Mouse (Mus musculus): ENCODE results near the gene Fam69a.
"Not testable (repeated sequence)": the region's sequence is repeated elsewhere in the genome, so short reads cannot be mapped to it uniquely, and the experiment has no call there.

Gene Fam69a

DNA sequence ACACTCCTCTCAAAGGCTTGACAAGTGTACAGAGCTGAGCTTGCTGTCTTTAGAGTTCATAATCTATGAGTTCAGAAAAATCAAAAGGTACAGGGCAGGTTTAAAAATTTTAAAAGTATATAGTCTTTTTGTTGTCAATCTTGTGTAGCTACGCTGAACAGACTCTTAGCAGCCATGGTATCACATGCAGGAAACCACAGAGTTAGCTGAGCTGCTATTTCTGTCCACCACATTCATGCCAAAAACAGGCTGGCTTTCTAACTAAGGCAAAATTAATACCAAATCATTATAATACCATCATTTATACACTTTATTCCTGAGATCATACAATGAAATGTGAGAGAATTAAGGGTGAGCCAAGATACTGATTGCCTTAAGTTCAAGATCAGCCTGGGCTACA lies 40.4 kb downstream of the Fam69a start:
- DNase-seq (ENCODE audit: low spot score): no peak

DNA sequence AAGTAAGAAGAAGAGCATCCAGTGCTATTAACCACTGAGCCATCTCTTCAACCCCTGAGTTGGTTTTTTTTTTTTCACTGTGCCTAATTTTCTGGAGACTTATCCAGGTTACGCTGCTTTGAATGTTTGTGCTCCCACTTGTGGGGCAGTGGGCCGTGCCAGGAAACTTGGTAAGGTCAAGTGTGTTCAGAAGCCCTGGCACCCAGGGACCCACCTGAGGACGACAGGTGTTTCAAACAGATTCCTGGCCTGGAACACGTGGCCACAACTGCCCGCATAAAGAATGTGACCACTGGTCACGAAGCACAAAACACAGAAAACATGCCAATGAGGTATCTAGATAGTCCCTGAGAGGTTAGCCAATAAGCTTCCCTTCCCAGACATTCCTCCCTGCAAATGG lies 43.4 kb downstream of the Fam69a start:
- no peak for DNase-seq (ENCODE audit: low spot score)

DNA sequence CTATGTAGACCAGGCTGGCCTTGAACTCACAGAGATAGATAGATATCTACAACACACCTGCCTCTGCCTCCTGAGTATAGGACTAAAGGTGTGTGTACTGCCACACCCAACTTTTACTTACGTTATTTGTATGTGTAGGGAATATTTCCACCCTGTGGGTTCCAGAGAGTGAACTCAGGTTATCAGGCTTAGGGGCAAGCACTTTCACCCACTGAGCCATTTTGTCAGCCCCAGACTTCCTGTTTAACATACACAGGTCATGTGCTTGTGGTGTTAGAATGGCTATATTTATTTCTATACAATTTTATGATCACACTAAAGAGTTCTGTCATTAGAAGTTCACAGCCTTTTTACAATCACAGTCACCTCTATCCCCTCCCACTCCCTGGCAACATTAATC lies 43.9 kb downstream of the Fam69a start:
- DNase-seq (ENCODE audit: low spot score): no peak

- peak; percentile 20 for DNase-seq (ENCODE audit: low spot score)
Measured at GRCm38 (mm10) chr5:107941222-107941621, 45.7 kb downstream of the Fam69a start.

- no peak for DNase-seq (ENCODE audit: low spot score)
Measured at GRCm38 (mm10) chr5:107939701-107940100, 47.2 kb downstream of the Fam69a start.

DNA sequence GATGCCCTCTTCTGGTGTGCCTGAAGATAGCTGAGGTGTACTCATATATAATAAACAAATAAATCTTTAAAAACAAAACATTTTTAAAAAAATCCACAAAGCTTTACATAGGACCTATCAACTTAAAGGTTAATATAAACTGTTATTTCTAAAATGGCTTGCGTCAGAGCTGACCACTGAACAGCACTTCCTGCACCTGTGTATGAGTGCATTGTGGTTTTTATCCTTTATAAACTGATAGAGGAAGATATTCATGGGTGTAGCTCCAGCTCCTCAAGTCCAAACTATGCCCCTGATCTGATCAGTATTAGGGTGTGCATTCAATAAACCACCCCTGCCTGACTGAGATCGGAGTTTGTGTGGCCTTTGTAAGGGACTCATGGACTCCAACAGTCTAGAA lies 48.0 kb downstream of the Fam69a start:
- no peak for DNase-seq (ENCODE audit: low spot score)

- not testable (repeated sequence) for DNase-seq (ENCODE audit: low spot score)
Measured at GRCm38 (mm10) chr5:107938483-107938882, 48.4 kb downstream of the Fam69a start.

- DNase-seq (ENCODE audit: low spot score): no peak
Measured at GRCm38 (mm10) chr5:107936625-107937389, 50.1 kb downstream of the Fam69a start.

DNA sequence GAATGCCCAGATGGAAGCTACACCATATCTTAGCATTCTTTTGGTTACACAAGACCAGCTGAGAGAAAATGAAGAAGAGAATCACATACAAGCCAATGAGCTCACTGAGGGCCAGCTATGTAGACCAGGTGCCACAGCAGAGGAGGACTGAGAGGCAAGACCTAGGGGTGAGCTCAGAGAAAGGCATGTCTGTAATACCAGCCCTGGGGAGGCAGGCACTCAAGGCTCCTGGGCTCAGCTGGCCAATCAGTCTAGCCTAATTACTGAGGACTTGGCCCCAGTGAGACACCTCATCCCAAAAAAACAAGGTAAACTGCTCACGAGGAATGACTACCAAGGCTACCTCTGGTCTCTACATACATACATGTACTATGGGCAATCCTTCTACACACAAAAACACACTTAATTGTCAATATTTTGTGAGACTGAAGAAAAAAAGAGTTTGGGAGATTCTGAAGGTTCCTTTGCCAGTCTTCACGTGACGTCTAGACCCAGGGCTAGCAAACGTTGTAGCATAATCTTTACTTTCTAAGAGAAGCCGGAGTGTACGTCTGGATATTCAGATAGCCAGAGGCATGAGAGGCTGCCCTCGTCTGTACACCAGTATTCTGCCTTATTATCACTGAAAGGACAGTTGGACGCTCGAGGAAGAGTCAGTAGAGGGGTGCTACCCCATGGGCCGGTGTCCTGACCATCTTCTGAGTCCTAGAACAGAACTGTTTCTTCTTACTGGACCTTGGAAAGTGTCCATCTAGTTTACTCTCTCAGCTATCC lies 51.9 kb downstream of the Fam69a start:
- DNase-seq (ENCODE audit: low spot score): no peak

- no peak for DNase-seq (ENCODE audit: low spot score)
Measured at GRCm38 (mm10) chr5:107933202-107933974, 53.5 kb downstream of the Fam69a start.

GRCm38 (mm10) chr5:107932556-107932955 lies 54.3 kb downstream of the Fam69a start:
- DNase-seq (ENCODE audit: low spot score): no peak

DNA sequence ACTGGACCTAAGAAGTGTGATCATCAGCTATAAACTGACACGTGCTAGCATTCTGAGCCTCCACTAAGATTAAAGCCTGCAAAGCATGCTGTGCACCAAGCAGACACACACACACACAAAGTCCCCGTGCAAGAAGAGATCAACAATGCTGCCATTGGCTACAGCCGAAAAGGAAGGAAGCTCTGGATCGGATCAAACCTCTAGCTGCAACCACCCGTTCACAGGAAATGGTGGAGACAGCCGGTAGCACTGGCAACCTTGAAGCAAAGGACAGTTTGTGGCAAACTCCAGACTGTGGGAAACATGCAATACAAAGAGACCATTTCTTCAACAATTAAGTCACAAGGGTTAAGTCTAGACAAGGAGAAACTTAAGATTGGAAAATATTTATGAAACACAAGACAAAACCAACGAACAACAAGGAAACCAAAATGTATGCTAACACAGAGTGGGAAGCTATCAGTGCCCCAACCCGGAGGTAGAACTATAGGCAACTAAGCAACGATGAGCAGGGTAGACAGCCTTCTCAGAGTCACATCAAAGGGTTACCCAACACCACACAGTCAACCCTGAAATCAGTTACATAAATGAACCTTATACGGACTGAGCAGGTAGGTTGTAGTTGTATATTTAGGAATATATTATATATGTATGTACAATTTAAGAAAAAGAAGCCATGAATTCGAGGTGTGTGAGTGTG lies 60.2 kb downstream of the Fam69a start:
- no peak for DNase-seq (ENCODE audit: low spot score)

DNA sequence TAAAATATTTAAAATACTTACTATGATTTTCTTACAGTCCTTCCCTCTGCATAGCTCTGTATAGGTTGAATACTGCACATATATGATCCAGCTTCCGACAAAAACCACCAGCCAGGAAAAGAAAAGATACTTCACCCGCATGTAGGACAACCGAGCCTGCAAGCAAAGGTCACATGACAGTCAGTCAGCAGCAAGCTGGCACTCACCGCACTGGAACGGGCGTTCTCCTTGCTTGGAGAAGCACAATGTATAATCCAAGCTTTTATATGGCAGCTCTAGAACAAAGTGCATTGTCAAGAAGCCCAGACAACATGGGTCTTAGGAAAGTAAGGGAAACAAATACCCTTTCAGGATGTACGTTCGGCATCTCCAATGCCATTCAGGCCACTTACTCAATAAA lies 62.3 kb downstream of the Fam69a start:
- no peak for DNase-seq (ENCODE audit: low spot score)

- DNase-seq (ENCODE audit: low spot score): no peak
Measured at GRCm38 (mm10) chr5:107922836-107923235, 64.0 kb downstream of the Fam69a start.

DNA sequence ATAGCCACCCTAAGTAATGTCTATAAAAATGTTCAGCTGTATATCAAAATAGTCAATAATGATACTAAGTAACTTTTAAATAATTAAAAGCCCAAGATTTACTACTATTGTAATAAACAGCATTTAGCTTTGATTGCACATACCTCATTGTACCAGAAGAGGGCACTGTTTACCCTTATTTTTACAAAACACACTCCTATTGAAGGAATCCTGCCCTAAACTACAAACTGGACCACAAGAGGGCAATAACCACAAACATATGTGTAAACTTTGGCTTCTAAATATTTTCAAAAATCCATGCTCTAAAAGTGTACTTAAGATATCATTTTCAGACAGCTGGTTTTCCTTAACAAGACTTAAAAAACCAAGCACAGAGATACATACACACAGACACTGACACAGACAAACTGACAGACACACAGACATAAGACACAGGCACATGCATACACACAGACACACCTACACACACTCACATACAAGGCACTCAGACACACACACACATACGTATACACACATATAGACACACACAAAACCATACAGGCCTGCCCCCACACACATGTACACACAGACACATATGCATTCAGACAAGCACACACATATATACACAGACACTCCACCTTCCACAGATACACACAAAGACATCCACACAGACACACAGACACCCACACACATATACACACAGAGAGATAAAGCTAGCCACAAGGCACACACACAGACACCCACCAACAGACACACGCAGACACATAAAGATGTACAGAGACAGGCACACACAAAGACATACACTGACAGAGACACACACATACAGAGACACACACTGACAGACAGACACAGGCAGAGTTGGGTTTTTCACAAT lies 65.3 kb downstream of the Fam69a start:
- peak; percentile 85 for DNase-seq (ENCODE audit: low spot score)

- DNase-seq (ENCODE audit: low spot score): no peak
Measured at GRCm38 (mm10) chr5:107915280-107915679, 71.6 kb downstream of the Fam69a start.

DNA sequence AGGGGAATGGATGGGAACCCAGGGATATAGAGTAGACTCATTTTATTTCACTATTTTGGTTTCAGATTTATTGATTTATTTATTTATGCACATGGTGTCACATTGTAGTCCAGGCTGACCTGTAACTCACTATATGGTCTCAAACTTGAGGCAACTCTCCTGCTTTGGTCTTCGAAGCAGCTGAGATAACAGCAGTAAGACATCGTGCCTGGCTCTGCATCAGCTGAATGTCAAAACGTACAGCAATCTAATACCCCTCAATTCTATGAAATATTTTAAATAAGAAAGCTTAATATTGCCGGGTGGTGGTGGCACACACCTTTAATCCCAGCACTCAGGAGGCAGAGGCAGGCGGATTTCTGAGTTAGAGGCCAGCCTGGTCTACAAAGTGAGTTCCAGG lies 75.9 kb downstream of the Fam69a start:
- no peak for DNase-seq (ENCODE audit: low spot score)

DNA sequence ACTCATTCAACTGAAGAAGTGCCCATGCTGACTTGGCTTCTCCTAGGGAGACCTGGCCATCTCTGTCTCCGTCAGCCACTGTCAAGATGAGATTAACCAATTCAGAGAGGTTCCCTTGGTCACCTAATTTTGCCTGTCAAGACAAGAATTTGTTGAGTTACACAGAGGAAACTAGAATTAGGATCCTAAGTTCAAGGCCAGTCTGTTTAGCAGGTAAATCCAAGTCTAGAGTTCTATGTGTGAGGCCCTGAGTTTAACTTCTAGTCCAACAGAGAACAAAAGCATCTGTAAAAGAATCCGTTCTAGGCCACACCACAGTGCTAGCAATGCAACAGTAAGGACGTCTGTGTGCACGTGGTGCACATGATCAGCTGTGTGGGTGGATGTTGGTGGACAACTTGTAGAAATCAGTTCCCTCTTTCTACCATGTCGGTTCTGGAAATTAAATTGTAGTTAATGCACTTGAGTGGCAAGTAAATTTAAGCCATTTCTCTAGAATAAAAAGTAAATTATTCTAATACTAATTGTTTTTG lies 76.7 kb downstream of the Fam69a start:
- no peak for DNase-seq (ENCODE audit: low spot score)

- no peak for DNase-seq (ENCODE audit: low spot score)
Measured at GRCm38 (mm10) chr5:107909668-107910067, 77.2 kb downstream of the Fam69a start.

DNA sequence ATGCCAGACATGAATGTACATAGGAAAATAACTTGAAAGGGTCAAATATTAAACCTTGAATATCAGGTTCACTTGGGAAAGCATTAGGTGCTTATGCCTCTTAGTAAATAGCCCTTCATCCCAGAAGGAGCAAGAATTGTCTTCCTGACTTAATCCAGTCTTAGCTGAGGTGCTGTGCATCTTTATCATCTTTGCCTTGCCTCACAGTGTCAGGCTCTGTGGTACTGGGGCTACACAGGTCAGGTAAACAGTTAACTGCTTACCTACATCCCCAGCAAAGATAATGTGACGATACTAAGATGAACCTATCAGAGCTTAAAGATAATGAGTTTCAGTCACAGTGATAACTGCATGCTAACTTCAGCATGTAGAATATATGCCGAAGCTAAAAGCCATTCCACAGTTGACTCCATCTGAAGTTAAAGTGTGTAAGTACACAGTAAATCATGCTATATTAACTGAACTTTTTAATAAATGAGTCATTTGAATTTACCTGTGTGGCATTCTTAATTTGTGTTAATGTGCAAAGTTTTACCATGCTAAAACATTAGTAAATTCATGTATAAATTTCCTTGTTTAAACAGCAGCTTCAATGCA lies 78.3 kb downstream of the Fam69a start:
- DNase-seq (ENCODE audit: low spot score): no peak
